Mouse (Mus musculus): ENCODE measurements around the gene Bri3. TPM values are rescaled to one million over a fixed set of nuclear protein-coding genes. Genes with fewer than 3 reads are reported as not detected.

Gene Bri3
- total and polyA plus RNA-seq, 2 experiments from 2014 or later: 17.6 to 138 TPM

- H3K27me3 ChIP-seq (ENCODE audit: insufficient read depth, low read length): no peaks in the 10 kb centered on the region
- H3K27ac ChIP-seq (ENCODE audit: low read depth, low read length): no peak overlapping the region
- H3K36me3 ChIP-seq (ENCODE audit: insufficient read depth): no peaks in the 10 kb centered on the region
- no peak for DNase-seq
- 0 out of 2 replicates have a peak, but pooled peaks cover 4% of the 10 kb centered on the region for H3K9me3 ChIP-seq (ENCODE audit: low read length)
- no peak overlapping the region for H3K9ac ChIP-seq
- 24% methylated on average over 6 of the region's 6 CpGs for WGBS
- no peak overlapping the region for H3K4me2 ChIP-seq (ENCODE audit: low read depth)
- no peak for ATAC-seq
- no peak for TF ChIP-seq CTCF (IDR thresholded peaks at IDR 0.05; ENCODE audit: low read depth)
- H3K4me3 ChIP-seq (ENCODE audit: low read depth, low read length): no peak overlapping the region
- no peaks in the 10 kb centered on the region for H3K4me1 ChIP-seq (ENCODE audit: insufficient read depth)
Measured at GRCm38 (mm10) chr5:144491308-144491707, 247.1 kb downstream of the Bri3 start.

Other genes with a start within 250 kb of the Bri3 start
- 75.7 and 80.4 TPM in 2 replicates for gene Ccz1, start 229.6 kb upstream of the Bri3 start, total RNA-seq (2014; rRNA removed)
- 80.5 and 83.8 TPM in 2 replicates for gene Ccz1, start 229.6 kb upstream of the Bri3 start, polyA plus RNA-seq (2015; fragmentation: Nextera tagmentation; extraction: Ambion mirVana)
- gene Ocm, start 217.8 kb upstream of the Bri3 start, total RNA-seq (2014; rRNA removed): not detected in 2 replicates
- gene Ocm, start 217.8 kb upstream of the Bri3 start, polyA plus RNA-seq (2015; fragmentation: Nextera tagmentation; extraction: Ambion mirVana): 0.98 TPM in 1 of 2 replicates, not detected in the other
- 56.2 and 63.9 TPM in 2 replicates for gene Lmtk2, start 144.0 kb upstream of the Bri3 start, total RNA-seq (2014; rRNA removed)
- gene Lmtk2, start 144.0 kb upstream of the Bri3 start, polyA plus RNA-seq (2015; fragmentation: Nextera tagmentation; extraction: Ambion mirVana): 6.1 and 7.4 TPM in 2 replicates
- 0.77 TPM in 1 of 2 replicates, not detected in the other for gene Bhlha15, start 54.2 kb upstream of the Bri3 start, total RNA-seq (2014; rRNA removed)
- gene Bhlha15, start 54.2 kb upstream of the Bri3 start, polyA plus RNA-seq (2015; fragmentation: Nextera tagmentation; extraction: Ambion mirVana): 0.11 TPM in 1 of 2 replicates, not detected in the other
- 55.9 and 57.7 TPM in 2 replicates for gene Tecpr1, start 20.8 kb upstream of the Bri3 start, total RNA-seq (2014; rRNA removed)
- gene Tecpr1, start 20.8 kb upstream of the Bri3 start, polyA plus RNA-seq (2015; fragmentation: Nextera tagmentation; extraction: Ambion mirVana): 25.5 and 32.7 TPM in 2 replicates
- 0.10 and 0.23 TPM in 2 replicates for gene Baiap2l1, start 113.7 kb downstream of the Bri3 start, total RNA-seq (2014; rRNA removed)
- 0.72 and 0.93 TPM in 2 replicates for gene Baiap2l1, start 113.7 kb downstream of the Bri3 start, polyA plus RNA-seq (2015; fragmentation: Nextera tagmentation; extraction: Ambion mirVana)